Mouse (Mus musculus): ENCODE measurements around the gene Xpo5.

- TF ChIP-seq POLR2A (IDR thresholded peaks at IDR 0.05; ENCODE audit: borderline replicate concordance, control insufficient read depth, low read depth, low read length) (0 out of 2 replicates have a peak, but pooled peaks have one; percentile 13), CTCF (IDR thresholded peaks at IDR 0.05; ENCODE audit: control insufficient read depth, insufficient read depth, low read length) (no peak)
Observed at GRCm38 (mm10) chr17:46255147-46255546, 52.6 kb downstream of the Xpo5 start.

Data from bone marrow, adult 2 months (tissue).